Mouse (Mus musculus) liver, embryonic 12.5 days (tissue): ENCODE measurements around the gene Ccl21b. TPM values are rescaled to one million over a fixed set of nuclear protein-coding genes. Genes with fewer than 3 reads are reported as not detected.
"Not testable (repeated sequence)": the region's sequence is repeated elsewhere in the genome, so short reads cannot be mapped to it uniquely, and the experiment has no call there.

Source experiments
- ATAC-seq: fragments of 200-750 bp; cut with Nextera tagmentation; 2 replicates; pipeline ENCODE4 v1.8.0; 2017; ENCODE audit warnings: moderate number of reproducible peaks, mild to moderate bottlenecking, moderate library complexity
- H3K27ac ChIP-seq: fragments of 300-500 bp; sonication (generic); 2 replicates; pipeline ENCODE4 v1.5.1; 2016; ENCODE audit warnings: mild to moderate bottlenecking
- H3K27me3 ChIP-seq: fragments of 300-500 bp; sonication (generic); replicated peaks from 2 replicates; pipeline ENCODE4 v1.6.1; 2016; ENCODE audit warnings: mild to moderate bottlenecking, moderate library complexity
- H3K36me3 ChIP-seq: fragments of 300-500 bp; sonication (generic); 2 replicates; pipeline ENCODE4 v1.6.1; 2016; ENCODE audit warnings: mild to moderate bottlenecking, moderate library complexity
- H3K4me1 ChIP-seq: fragments of 300-500 bp; sonication (generic); 2 replicates; pipeline ENCODE4 v1.6.1; 2016
- H3K4me2 ChIP-seq: fragments of 300-500 bp; sonication (generic); 2 replicates; pipeline ENCODE4 v1.6.1; 2016; ENCODE audit warnings: mild to moderate bottlenecking, moderate library complexity
- H3K4me3 ChIP-seq: fragments of 300-500 bp; sonication (generic); 2 replicates; pipeline ENCODE4 v1.5.1; 2016; ENCODE audit warnings: mild to moderate bottlenecking, moderate library complexity
- H3K9ac ChIP-seq: fragments of 300-500 bp; sonication (generic); 2 replicates; pipeline ENCODE4 v1.6.1; 2016; ENCODE audit warnings: mild to moderate bottlenecking, moderate library complexity
- H3K9me3 ChIP-seq: fragments of 300-500 bp; sonication (generic); replicated peaks from 2 replicates; pipeline ENCODE4 v1.6.1; 2016; ENCODE audit warnings: mild to moderate bottlenecking, moderate library complexity
- WGBS: fragments of 180-500 bp; shearing (Covaris S2); methylation state at CpG from one replicate; pipeline ENCODE4 v1.1.7; 2016; ENCODE audit not compliant: insufficient replicate concordance; 5-methylcytosine and 5-hydroxymethylcytosine counted together
- polyA plus RNA-seq: library from polyadenylated mRNA; unstranded; fragments of >200 nt; fragmentation: Nextera tagmentation; extraction: Ambion mirVana; gene quantifications from 2 replicates; pipeline ENCODE4 v1.2.1, GENCODE M21; 2016

The Ccl21b gene
- not detected in 2 replicates for polyA plus RNA-seq

DNA sequence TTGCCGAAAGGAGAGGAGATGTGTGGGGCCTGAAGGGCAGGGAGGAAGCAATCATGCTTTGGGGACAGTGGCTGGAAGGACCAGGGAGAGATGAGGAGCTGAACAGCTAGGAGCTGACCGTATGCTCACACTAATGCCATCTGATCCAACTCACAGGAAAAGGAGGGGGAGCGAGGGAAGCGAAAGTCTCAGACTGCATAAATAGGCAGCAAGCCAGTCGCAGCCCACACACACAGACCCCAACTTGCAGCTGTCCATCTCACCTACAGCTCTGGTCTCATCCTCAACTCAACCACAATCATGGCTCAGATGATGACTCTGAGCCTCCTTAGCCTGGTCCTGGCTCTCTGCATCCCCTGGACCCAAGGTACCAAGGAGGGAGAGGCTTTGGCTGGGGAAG, at the start of gene Ccl21b:
TSS of gene Ccl21b (plus strand) at position 301 of the 400 bp plus-strand sequence.
- ATAC-seq = not testable (repeated sequence)

DNA sequence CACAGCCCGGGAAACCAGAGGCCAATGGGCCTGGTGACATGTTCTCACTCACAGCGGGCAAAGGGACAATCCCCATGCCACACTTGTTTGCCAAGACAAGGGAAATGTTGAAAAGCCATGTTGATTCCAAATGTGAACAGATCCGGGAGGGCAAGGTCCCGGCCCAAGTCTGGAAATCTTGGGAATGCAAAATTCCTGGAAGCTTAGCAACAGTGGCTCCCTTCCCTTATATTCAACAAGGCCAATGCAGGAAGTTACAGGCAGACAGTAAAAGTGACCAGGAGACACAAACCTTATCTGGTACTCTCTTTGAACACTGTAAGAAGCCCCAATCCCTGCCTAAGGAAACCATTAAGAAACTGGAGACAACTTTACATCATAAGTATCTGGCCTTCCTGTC, 15.2 kb upstream of the Ccl21b start, which contains the start of gene Gm10600:
TSS of gene Gm10600 (plus strand) at position 301 of the 400 bp plus-strand sequence.
- H3K36me3 ChIP-seq, H3K9me3 ChIP-seq, ATAC-seq, H3K4me2 ChIP-seq, H3K4me3 ChIP-seq, H3K27ac ChIP-seq, H3K27me3 ChIP-seq, H3K4me1 ChIP-seq, H3K9ac ChIP-seq: not testable (repeated sequence)
- WGBS = no CpG with 5 or more reads among the region's 4 CpGs

More for the DNA sequence above, at the start of gene Ccl21b:
- not testable (repeated sequence) for H3K4me3 ChIP-seq, H3K36me3 ChIP-seq, H3K27me3 ChIP-seq, H3K27ac ChIP-seq, H3K9ac ChIP-seq, H3K4me2 ChIP-seq, H3K9me3 ChIP-seq, H3K4me1 ChIP-seq
- WGBS = no CpG with 5 or more reads among the region's 5 CpGs

DNA sequence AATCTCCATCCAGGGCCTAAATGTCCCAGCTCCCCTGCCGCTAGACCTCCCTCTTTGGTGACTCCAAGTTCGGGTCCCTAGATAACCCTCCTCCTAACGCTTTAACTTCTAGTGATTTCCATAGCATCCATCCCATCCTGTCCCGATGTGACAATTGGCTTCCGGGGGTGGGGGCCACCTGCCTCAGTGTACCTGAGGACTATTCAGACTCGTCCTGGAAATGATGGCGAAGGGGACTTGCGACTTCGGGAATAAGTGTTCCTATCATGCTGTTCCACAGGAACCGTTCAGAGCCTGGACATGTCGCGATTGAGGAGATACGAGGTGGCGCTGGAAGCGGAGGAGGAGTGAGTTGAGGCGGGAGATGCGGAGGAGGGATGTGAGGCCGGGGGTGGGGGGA, 38.4 kb downstream of the Ccl21b start, which contains the start of gene Gm21953:
TSS of gene Gm21953 (plus strand) at position 301 of the 400 bp plus-strand sequence.
- not testable (repeated sequence) for ATAC-seq, H3K4me2 ChIP-seq, H3K36me3 ChIP-seq, H3K9me3 ChIP-seq, H3K4me3 ChIP-seq, H3K4me1 ChIP-seq, H3K9ac ChIP-seq, H3K27me3 ChIP-seq, H3K27ac ChIP-seq
- WGBS = no CpG with 5 or more reads among the region's 18 CpGs

Other genes starting within 250 kb of the Ccl21b start
- gene Gm21093, start 221.0 kb upstream of the Ccl21b start, polyA plus RNA-seq = not detected in 2 replicates
- not detected in 2 replicates for gene Gm3893, start 164.6 kb upstream of the Ccl21b start, polyA plus RNA-seq
- 0.23 TPM in 1 of 2 replicates, not detected in the other for gene Gm13304, start 140.9 kb upstream of the Ccl21b start, polyA plus RNA-seq
- not detected in 2 replicates for gene Gm13306, start 102.3 kb upstream of the Ccl21b start, polyA plus RNA-seq
- gene Gm13305, start 87.2 kb upstream of the Ccl21b start, polyA plus RNA-seq = not detected in 2 replicates
- gene Gm10600, start 15.1 kb upstream of the Ccl21b start, polyA plus RNA-seq = not detected in 2 replicates
- gene Gm21953, start 38.5 kb downstream of the Ccl21b start, polyA plus RNA-seq = not detected in 2 replicates
- not detected in 2 replicates for gene Fam205a3, start 62.6 kb downstream of the Ccl21b start, polyA plus RNA-seq
- not detected in 2 replicates for gene Gm21586, start 183.6 kb downstream of the Ccl21b start, polyA plus RNA-seq
- not detected in 2 replicates for gene Gm2163, start 211.0 kb downstream of the Ccl21b start, polyA plus RNA-seq